Mouse (Mus musculus) kidney, adult 2 months (tissue): Measurements from ENCODE around the gene Nkiras2.

Source experiments
- CTCF ChIP-seq: fragments of 200-500 bp; conservative IDR thresholded peaks from 2 replicates; pipeline ENCODE4 v1.5.1; 2011; ENCODE audit warnings: low read depth, mild to moderate bottlenecking, control low read depth, low read length, moderate library complexity, mixed read lengths; ENCODE audit not compliant: insufficient read depth, insufficient read length
- POLR2A ChIP-seq: fragments of 200-500 bp; IDR thresholded peaks from one replicate; pipeline ENCODE4 v1.6.1; 2011; ENCODE audit warnings: low read depth, low read length, control low read depth

DNA sequence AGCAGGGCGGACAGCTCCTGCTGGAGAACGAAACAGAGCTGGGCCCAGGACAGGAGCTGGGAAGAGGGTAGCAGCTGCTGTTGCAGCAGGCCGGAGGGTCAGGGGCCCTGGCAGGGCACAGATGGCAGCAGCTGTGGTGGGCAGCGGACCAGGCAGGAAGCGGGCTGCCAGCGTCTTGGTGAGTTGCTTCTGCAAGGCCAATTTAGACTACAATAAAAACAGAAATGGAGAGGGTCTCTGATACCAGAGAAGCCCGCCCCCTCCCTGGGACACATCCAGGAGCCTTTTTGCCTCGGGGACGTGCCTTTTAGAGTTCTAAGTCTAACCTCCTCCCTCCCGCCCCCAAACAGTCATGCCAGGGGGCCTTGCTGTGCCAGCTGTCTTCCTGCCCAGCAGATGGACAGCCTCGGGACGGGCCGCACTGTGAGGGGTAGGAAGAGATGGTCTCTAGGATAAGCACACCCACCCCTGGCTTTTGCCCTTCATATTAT lies 9.9 kb downstream of the Nkiras2 start:
- TF ChIP-seq CTCF (no peak), POLR2A (no peak)
